Mouse (Mus musculus): ENCODE data around the gene Slc9b2.

DNA sequence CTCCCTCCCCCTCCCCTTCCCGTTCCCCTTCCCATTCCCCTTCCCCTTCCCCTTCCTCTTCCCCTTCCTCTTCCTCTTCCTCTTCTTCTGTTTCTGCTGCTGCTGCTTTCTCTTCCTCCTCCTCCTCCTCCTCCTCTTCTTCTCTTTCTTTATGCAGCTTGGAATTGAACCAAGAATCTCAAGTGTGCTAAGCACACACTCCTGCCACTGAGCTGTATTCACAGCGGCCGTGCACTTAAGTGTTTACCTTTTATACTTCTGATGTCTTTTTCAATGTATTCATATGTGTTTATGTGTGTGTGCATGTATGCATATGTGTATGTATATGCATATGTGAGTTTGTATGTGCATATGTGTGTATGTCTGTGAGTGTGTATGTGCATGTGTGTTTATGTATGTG lies 21.7 kb upstream of the Slc9b2 start:
- TF ChIP-seq CTCF (IDR thresholded peaks at IDR 0.05; ENCODE audit: control insufficient read depth, insufficient read depth, insufficient replicate concordance, low read depth, low read length) (no peak), POLR2A (IDR thresholded peaks at IDR 0.05; ENCODE audit: control insufficient read depth, low read depth, low read length) (no peak)
